Mouse (Mus musculus) G1E (cell line): Measurements from ENCODE around the gene Plac1.

Experiments used
- CTCF ChIP-seq: IDR thresholded peaks from 2 replicates; pipeline ENCODE4 v1.5.1; 2012; ENCODE audit warnings: low read depth, low read length, inconsistent platforms, mixed read lengths
- GATA1 ChIP-seq: IDR thresholded peaks from 2 replicates; pipeline ENCODE4 v1.6.1; 2012; ENCODE audit warnings: borderline replicate concordance, low read length, inconsistent platforms, mixed read lengths
- GATA2 ChIP-seq: IDR thresholded peaks from 2 replicates; pipeline ENCODE4 v1.6.1; 2012; ENCODE audit warnings: low read depth, low read length, inconsistent platforms, borderline replicate concordance
- POLR2AphosphoS5 ChIP-seq: IDR thresholded peaks from 2 replicates; pipeline ENCODE4 v1.6.1; 2012; ENCODE audit warnings: low read depth, low read length, inconsistent platforms; ENCODE audit not compliant: insufficient replicate concordance
- TAL1 ChIP-seq: conservative IDR thresholded peaks from 2 replicates; pipeline ENCODE4 v1.6.1; 2012; ENCODE audit warnings: low read depth, low read length, inconsistent platforms, mixed read lengths

DNA sequence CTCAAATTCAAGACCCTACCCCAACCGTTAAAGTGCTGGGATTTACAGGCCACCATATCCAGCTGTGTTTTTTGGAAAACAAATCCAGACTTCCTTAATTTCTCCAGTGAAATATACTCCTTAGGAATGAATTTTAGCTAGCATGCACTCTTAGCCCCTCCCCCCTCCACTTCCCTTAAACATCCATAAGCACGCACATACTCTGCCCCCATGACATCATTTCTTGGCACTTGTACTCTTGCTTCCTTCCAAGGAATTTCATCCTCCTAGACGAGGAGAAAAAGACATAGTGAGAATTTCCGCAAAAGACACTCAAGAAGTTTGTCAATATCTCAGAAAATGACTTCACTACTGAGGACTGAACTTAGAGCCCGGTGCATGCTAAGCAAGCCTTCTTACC is 48.0 kb upstream of the Plac1 start:
- TF ChIP-seq CTCF (no peak), GATA1 (no peak), TAL1 (no peak), POLR2AphosphoS5 (no peak), GATA2 (no peak)
